Mouse (Mus musculus) retina, postnatal 1 day (tissue): ENCODE results near the gene Sned1.
"Not testable (repeated sequence)": the region's sequence is repeated elsewhere in the genome, so short reads cannot be mapped to it uniquely, and the experiment has no call there.

Experiments used
- DNase-seq: peaks from one replicate; pipeline ENCODE4 v3.0.0-alpha.2; 2012

The Sned1 gene

DNA sequence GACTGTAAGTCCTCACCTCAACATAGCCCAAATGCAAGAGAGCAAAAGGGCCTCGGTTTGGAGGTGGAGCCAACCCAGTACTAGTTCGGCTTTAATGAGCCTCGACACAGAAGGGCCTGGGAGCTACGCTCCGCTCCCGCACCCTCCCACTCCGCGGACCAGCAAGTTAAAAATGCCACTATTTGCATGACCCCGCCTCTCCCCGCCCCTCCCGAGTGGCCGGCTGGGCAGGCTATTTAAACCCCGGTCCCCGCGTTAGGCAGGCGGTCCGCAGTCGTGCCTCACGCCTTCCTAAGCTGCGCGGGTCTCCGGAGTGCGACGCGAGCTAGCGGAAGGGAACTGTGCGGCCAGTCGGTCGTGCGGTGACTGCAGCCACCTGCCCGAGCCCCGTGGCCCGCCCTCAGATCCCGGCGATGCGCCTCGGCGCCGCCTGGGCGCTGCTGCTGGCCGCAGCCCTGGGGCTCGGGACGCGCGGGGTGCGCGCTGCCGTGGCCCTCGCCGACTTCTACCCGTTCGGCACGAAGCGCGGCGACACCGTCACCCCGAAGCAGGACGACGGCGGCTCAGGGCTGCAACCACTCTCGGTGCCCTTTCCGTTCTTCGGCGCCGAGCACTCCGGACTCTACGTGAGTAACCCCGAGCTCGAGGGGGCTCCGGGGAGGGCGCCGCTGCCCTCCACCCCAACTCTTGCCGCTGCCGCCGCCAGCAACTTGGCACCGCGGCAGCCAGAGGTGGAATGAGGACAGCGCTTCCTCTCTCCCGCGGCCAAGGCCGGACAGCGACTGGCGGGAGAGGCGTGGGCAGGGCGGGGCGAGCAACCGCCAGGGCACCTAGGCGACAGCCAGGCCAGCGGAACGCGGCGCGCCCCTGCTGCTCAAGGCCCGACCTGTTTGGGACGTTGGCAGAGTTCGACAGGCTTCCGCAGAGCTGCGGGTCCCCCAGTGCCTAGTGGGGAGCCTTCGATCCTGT lies at the start of gene Sned1:
Gene Sned1 (plus strand): TSS at position 266 of the 969 bp plus-strand sequence.
- DNase-seq = peak; percentile 90

DNA sequence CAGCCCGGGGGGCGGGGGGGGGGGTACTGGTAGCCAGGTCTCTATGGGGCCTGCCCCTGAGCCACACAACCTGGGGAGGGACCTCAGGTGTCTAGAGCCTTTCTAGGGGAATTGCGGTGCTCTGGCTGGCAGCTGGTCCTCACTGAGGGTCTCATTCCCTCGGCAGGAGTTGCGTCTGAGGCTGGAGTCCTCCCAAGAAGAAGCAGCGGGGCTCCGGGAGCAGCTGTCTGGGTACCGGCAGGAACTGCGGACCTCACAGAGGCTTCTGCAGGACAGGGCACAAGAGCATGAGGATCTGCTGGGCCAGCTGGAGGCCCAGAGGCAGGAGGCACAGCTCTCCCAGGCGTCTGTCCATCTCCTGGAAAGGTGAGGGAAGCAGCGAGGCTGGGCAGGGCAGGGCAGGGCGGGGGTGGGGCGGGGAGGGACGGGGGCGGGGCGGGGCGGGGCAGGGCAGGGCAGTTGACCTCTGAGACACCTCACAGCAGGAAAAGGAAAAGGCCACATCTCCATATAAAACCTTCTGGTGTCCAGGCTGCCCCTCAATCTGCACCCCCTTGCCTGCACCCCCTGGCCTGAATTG lies 44.8 kb upstream of the Sned1 start:
- DNase-seq = no peak

DNA sequence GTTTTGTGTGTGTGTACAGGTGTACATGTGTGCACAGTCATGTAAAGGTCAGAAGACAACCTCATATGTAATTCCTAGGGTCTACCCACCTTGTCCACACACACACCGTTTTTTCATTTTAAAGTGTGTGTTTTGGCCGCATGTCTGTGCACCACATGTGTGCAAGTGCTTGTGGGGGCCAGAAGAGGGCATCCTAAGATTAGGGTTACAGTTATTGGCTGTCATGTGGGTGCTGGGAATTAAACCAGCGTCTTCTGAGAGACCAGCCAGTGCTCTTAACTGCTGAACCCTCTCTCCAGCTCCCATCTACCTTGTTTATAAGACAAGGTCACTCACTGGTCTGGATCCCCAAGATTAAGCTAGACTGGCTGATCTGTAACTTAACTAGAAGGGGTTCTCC lies 40.7 kb upstream of the Sned1 start:
- DNase-seq = no peak

DNA sequence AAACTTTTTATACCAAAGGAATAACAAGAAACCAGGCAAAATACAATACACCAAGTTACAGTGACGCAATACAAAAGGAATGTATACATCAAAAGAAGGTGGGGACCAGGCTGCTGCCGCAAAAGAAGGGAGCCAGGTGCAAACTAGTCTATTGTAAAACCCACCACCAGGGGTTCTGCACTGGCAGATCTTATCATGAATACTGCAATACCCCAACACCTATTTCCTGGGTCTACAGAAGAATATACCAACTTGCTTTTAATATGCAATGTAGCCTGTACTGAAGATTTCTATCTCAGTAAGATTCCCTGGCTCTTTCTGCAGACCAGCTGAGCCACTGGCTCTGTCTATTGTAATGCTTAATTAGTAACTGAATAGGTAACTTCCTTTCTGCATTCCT lies 38.2 kb upstream of the Sned1 start:
- not testable (repeated sequence) for DNase-seq

DNA sequence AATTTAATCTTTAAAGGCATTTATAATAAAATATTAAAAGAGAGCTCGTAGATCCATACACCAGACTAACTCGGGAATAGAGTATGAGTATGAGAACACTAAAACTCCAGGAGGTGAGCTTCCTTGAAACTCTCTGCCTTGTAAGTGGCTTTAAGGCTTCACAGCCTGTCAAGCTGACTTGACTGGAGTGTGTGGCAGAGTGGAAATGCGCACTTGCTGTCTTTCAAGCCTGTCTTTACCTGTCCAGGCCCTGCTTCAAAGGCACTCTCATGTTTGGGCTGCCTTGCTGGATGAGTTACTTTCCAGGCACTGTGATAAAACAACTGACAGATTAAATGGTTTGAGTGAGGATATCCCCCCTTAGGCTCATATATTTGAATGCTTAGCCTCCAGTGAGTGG lies 37.7 kb upstream of the Sned1 start:
- no peak for DNase-seq

DNA sequence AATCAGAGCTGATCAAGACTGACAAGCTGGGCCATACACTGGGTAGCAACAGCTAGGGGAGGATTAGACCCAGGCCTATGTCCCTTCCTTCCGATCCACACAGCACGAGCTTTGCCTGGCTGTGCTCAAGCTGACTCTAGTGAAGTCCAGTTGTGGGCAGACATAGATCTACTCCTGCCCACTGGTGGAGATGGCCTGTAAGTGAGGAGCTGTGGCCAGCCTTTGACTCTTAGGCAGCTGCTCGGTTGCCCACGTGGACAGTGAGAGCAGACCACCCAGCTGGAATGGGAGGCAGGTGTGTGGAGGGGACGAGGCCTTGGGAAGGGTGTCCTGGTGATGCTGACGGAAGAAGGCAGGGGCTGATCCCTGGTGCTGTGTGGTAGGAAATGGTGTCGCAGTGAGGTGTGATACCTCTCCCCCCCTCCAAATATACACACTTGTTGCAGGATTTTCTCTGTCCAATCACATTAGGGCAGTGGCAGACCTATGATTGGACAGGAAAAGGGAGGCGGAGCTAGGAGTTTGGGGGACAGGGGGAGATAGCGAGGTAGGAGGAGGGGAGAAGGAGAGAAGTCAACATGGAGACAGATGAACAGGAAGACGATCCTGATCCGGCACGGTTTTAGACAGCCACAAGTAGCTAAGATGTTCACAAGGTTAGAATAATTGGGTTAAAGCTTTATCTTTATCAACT lies 29.2 kb upstream of the Sned1 start:
- DNase-seq = peak; percentile 82

DNA sequence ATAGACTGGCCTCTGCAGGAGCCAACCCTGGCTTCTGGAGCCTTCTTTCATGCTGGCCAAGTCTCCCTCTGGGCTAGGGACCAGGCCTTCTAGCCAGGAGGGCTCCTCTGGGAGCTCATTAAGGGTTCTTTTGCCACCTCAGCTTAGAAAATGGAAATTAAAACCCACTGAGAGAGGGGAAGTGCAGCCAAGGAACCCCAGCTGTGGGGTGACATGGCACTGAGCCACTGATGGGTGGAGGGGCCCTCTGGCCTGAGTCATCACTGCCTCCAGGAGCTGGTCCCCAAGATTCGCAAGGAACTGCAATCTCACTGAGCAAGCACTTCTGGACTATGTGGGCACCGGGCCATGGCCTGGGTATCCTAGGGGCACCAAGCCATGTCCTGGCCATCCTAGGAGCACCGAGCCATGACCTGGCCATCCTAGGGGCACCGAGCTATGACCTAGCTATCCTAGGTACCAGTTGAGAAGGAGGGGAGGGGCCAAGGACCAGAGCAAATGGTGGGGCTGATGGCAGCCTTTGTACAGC lies 28.0 kb upstream of the Sned1 start:
- no peak for DNase-seq

DNA sequence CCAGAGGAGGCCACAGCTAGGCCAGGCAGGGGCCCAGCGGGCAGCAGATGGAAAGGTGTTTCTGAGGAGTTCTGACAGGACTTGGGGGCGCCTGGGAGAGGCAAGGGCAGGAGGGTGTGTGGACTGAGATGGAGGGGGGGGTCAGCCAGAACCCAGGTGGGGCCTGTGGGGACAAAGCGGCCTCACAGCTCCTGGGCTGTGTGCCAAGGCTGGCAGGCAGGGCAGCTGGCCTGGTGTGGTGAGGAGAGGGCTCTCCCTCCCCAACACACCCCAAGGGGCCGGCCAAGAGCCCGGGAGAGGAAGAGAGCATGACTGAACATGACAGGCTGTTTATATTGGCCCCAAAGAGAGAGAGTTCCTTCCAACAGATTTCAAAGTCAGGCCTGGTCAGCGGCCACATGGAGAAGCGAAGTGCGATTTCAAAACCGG lies 25.4 kb upstream of the Sned1 start:
- peak; percentile 95 for DNase-seq

DNA sequence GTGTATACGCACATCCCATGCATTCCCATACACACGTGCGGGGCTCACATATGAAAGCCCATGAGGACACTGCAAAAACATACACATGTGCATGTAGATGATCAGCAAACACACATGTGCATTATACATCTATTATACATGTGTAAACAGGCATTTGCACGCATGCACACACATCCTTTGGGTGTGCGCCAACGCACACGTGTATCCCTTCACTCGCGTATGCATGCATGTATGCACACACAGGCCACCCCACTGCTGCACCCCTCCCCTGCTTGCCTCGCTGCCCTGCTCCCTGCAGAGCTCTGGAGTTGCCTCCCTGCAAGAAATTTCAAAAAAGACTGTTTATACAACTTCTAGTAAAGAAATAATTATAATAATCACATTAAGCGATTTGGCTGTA lies 24.6 kb upstream of the Sned1 start:
- no peak for DNase-seq

DNA sequence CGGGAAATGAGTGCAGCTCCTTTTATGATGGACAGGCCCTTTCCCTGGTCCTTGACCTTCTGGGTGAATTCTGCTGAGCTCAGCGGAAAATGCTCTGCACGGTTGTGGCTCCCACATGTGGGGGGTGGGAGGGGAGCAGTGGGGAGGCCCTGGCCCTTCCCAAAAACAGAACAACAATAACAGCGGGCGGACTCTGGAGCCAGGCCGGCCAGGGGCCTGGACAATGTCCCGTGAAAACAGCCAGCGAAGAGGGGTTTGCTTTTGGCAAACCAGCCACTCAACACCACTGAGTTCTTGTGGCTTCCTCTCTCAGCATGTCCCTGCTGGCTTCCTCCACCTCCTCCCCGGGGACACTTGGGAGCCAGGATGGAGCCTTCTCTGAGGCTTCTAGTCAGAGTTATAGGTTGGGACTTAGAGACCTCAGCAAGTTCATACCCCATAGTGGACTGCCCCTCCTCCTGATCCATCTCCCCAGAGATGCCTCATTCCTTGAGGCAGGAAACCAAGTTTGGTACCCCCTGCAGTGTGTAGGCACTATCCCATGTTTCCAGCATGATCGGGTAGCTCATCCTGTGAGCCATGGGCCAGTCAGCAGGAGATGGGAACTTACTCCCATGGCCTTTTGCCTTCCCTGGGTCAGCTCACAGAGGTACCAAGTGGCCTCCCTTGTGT lies 24.0 kb upstream of the Sned1 start:
- peak; percentile 51 for DNase-seq

DNA sequence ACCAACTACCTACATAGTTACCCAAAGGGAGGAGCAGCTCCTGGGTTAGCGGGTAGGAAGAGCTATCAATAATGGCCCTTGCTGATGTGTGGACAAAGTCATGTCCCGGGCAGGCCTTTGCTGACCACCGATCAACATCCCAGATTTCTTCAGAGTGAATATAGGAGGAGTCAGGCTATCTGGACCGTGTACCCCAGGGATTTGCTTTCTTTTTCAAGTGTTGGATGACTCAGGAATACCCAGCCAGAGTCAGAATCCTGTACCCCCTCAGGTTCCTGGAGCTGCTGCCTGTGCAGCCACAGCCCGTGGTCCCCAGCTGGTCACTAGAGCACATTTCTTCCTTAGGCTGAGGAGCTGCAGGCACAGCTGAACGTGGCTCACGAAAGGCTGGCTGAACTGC lies 23.2 kb upstream of the Sned1 start:
- no peak for DNase-seq

DNA sequence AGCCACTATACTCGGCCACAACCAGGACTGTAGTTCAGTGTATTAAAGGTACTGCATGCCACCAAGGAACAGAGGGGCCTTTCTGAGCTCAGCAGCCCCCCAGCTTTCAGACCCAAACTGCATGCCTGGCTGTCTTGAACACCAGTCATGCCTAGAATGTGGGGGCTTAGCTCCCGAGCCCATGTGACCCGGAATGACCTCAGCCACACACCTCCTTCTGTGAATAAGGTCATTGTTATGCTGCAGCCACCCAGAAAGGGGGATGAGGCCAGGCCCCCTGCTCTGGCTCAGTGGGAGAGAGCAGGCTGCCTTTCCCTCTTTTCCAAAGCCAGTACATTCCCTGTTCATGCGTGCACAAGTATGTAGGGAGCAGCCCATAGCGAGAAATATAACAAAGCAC lies 21.0 kb upstream of the Sned1 start:
- DNase-seq = peak; percentile 88

DNA sequence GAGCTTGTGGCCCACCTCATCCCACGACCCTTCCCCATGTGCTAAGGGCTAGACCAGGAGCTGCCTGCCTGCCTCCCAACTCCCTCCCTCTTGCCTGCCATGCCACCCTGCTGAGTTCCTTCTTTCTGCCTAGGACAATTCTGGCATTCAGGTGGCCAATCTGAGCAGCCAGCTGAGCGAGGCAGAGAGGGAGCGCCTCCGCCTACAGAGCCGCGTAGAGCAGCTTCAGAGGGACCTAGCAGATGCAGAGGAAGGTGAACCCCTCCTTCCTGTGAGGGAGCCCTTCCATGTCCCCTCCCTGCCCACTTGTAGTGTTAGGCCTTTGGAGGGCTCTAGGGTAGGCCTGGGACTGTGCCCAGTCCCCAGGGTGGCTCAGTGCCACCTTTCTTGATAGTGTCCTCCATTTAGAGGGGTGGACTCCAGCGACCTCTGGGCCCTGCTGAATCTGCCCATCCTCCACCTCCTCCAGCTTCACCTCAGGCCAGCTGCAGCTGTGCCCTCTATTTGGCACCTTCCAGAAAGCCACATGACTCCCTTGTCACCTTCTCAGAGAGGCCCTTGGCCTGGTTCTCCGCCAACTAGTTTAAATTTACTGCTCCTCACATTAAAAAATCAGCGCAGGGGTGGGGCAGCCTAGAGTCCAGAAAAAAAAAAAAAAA lies 18.7 kb upstream of the Sned1 start:
- DNase-seq = no peak

DNA sequence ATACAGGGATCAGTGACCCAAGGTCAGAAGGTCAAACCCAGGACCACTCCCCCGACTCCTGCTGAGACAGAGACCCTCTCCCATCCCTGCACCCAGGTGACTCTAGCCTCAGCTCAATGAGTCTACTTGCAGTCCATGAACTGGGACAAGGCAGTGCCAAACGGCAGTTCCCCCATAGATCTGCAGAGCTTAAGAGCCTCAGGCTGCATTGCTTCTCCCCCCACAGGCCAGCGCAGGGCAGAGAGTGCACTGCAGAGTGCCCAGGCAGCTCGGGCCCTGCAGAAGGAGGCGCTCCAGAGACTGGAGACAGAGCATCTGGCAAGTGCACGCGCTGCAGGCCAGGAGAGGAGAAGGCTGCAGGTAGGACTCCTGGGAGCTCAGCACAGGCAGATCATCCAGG lies 18.1 kb upstream of the Sned1 start:
- no peak for DNase-seq

DNA sequence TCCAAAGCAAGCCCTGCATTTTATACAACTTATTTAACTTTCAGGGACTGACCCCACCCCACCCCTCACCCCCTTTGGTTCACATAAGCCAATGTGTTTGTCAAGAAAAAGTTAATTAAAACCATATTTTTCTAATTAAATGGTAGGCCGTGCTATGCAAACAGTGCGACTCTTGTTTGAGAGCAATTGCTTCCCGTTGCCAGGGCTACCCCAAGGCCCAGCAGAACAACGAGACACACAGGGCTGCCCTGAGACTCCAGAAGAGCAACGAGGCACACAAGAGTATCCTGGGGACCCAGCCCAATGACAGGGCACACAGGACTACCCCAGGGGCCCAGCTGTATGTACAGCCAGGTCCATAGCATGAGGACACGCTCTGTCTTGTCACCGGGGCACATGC lies 14.9 kb upstream of the Sned1 start:
- DNase-seq = no peak

DNA sequence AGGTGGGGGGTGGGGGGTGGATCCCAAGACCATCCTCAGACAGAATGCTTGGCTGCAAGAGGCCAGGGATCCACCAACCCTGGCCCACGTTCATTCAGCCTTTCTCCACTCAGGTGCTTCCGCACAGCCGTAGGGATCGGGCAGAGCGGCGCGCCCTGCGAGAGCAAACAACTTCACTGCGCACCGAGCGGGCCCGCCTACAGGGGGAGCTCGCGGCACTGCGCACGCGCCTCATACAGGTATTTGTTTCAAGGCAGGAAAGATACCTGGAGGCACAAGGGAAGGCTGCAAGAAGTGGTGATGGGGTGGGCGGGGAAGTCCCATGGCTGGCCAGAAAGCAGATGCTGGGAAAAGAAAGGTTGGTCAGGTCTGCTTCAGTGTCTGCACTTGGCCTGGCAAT lies 11.7 kb upstream of the Sned1 start:
- DNase-seq = peak; percentile 59

DNA sequence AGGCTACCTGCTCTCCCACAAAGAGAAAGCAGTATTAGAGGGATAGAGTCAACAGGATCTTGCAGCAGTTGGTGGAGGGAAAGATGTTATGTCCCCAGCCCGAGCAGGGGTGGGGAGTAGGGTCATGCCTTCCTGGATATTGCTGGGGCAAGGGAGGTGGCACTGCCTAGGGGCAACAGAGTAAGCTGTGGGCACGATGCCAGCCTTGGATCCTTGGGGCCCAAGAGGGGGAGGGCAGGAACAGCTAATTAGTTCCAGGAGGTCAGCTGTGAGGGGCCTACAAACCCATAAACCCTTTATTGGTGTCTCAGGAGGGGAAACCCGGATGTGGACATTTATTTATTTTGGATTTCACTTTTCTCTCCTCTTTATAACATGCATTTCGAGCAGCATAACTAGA lies 10.4 kb upstream of the Sned1 start:
- peak; percentile 41 for DNase-seq

DNA sequence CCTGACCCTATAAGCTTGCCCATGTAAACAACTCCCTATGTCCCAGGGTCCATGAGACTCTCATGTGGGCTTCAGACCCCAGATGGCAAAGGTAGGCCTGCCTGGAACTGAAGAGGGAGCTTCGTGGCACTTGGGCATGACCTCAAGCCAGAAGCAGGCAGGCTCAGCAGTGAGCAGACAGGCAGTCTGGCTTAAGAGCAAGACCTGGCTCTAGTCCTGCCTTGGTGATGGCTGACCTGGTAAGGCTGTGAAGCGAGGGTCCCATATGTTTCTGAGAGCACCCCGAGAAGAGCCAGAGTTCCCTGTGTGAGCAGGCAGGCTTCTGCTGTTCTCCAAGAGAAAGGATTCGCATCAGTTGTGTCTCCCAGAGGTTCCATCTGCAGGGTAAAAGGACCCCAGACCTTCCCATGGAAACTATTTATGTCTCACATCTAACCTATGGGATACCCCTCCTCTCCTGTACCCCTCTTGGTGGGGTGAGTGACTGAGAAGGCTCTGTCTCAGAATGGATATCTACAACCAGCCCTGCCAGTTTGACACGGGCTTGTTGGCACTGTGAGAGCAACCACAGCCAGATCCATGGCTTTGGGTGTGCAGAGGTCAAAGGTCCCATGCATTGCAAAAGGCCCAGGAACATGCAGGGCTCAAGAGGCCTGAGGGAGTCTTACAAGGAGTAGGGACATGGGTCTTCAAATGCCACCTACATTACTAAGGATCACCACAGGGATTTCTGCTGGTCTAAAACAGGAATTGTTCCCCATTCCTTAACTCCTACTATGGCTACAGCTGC lies 9.7 kb upstream of the Sned1 start:
- no peak for DNase-seq

DNA sequence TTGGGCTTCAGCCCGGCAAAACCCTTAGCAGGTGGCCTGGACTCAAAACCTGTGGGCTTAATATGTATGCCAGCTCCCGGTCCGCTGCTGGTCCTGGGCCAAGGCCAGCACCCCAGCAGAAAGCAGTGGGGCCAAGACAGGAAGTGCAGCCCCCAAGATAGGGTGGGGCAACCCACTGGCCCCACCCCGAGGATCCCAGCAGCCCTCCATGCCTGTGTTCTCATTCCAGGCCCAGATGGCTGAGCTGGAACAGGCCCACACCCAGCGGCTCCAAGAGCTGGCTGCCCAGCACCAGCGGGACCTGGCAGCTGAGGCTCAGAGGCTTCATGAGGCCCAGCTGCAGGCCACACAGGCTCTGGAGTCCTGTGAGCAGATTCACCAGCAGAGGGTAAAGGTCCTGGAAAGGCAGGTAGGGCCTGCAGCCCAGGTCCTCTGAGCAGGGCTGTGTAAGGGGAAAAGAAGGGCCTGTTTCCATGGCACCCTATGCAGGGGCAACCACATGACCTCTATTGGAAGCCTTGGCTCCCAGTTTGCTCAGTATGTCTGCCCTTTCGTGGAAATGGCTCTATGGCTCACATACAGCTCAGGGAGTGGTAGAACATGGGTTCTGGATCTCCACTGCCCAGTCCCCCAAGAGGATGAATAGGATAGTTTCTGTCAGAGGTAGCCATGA lies 8.2 kb upstream of the Sned1 start:
- no peak for DNase-seq

DNA sequence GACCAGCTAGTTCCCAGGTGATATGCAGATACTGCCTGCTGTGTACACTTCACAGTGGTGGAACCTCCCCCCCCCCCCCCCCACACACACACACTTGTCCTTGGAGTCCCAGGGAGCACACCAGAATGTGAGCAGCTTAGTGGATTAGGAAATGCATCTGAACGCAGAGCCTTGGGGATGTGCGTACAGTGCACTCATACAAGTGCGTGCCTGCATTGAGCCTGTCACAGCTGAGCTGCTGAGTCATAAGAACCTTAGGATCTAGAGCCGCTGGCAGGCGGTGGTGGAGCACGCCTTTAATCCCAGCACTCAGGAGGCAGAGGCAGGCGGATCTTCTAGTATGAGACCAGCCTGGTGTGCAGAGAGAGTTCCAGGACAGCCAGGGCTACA lies 7.7 kb upstream of the Sned1 start:
- DNase-seq = no peak

DNA sequence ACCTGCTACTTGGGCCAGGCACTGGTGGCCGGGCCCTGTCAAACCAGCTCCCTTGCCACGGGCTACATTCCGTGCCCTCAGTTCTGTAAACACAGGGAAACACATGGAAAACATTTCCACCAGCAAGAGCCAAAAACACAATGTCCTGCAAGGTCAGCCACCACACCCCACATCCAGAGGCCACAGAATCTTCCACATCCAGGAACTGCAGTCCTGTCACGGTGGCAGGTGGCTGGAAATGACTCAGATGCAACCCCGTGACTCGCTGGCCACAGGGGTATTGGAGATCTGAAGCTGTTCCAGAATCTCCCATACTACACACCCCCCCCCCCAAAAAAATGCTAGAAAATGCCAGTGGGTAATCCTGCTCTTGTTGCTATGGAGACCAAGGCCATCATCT lies 6.4 kb upstream of the Sned1 start:
- no peak for DNase-seq
